Mouse (Mus musculus) MEL (cell line): ENCODE measurements around the gene Fyn. TPM values are rescaled to one million over a fixed set of nuclear protein-coding genes. Genes with fewer than 3 reads are reported as not detected.

Source experiments
- DNase-seq: peaks from one replicate; pipeline ENCODE4 v3.0.0; 2011; ENCODE audit warnings: low read depth, low spot score
- H3K27ac ChIP-seq: 2 replicates; pipeline ENCODE4 v1.5.1; 2012; ENCODE audit warnings: low read depth, mild to moderate bottlenecking, control low read depth, low read length, moderate library complexity; ENCODE audit not compliant: control insufficient read depth
- H3K27me3 ChIP-seq, 2 experiments: fragments of 150-350 bp in 1 of 2; sonication (generic) in 1 of 2; 2 replicates each; pipeline ENCODE4 v1.6.1; 2012; ENCODE audit warnings: low read length in 2 of 2, mild to moderate bottlenecking in 2 of 2, improper control_type of control experiment in 1 of 2, moderate library complexity in 1 of 2; ENCODE audit not compliant: insufficient read depth in 2 of 2, control insufficient read depth in 1 of 2
- H3K36me3 ChIP-seq, 2 experiments: 2 replicates each; pipeline ENCODE4 v1.6.1; 2012 to 2014; ENCODE audit warnings: low read length in 2 of 2, improper control_type of control experiment in 1 of 2, inconsistent platforms in 1 of 2, mild to moderate bottlenecking in 1 of 2; ENCODE audit not compliant: insufficient read depth in 2 of 2, control insufficient read depth in 1 of 2
- H3K4me1 ChIP-seq, 2 experiments: fragments of 150-350 bp in 1 of 2; sonication (generic) in 1 of 2; 2 replicates each; pipeline ENCODE4 v1.6.1; 2012; ENCODE audit warnings: low read length in 2 of 2, improper control_type of control experiment in 1 of 2, mild to moderate bottlenecking in 1 of 2; ENCODE audit not compliant: insufficient read depth in 2 of 2, control insufficient read depth in 1 of 2
- H3K4me3 ChIP-seq, 2 experiments: fragments of 150-350 bp in 1 of 2; sonication (generic) in 1 of 2; 2 replicates each; pipeline ENCODE4 v1.5.1; 2012; ENCODE audit warnings: low read depth in 2 of 2, low read length in 2 of 2, mild to moderate bottlenecking in 2 of 2, moderate library complexity in 2 of 2, control low read depth in 1 of 2, improper control_type of control experiment in 1 of 2; ENCODE audit not compliant: control insufficient read depth in 1 of 2, insufficient read depth in 1 of 2
- H3K79me2 ChIP-seq: 2 replicates; pipeline ENCODE4 v1.6.1; 2012; ENCODE audit warnings: mild to moderate bottlenecking, low read length, moderate library complexity; ENCODE audit not compliant: control insufficient read depth, poor library complexity, insufficient read depth
- H3K9ac ChIP-seq: 2 replicates; pipeline ENCODE4 v1.6.1; 2012; ENCODE audit warnings: low read depth, mild to moderate bottlenecking, control low read depth, low read length, moderate library complexity; ENCODE audit not compliant: control insufficient read depth, poor library complexity, severe bottlenecking
- H3K9me3 ChIP-seq: fragments of 150-350 bp; sonication (generic); replicated peaks from 2 replicates; pipeline ENCODE4 v1.6.1; 2012; ENCODE audit warnings: mild to moderate bottlenecking, low read length, improper control_type of control experiment, moderate library complexity; ENCODE audit not compliant: insufficient read depth
- E2F4 ChIP-seq: IDR thresholded peaks from 2 replicates; pipeline ENCODE4 v1.6.1; 2011; ENCODE audit warnings: low read depth, low read length, improper control_type of control experiment, borderline replicate concordance
- ELF1 ChIP-seq: IDR thresholded peaks from 2 replicates; pipeline ENCODE4 v1.6.1; 2014; ENCODE audit warnings: low read depth, mild to moderate bottlenecking, inconsistent platforms, low read length, improper control_type of control experiment, moderate library complexity
- GATA1 ChIP-seq: IDR thresholded peaks from 2 replicates; pipeline ENCODE4 v1.6.1; 2011; ENCODE audit warnings: low read depth, low read length, improper control_type of control experiment
- HCFC1 ChIP-seq: IDR thresholded peaks from 2 replicates; pipeline ENCODE4 v1.6.1; 2012; ENCODE audit warnings: low read depth, mild to moderate bottlenecking, inconsistent platforms, low read length, improper control_type of control experiment, moderate library complexity
- KAT2A ChIP-seq: conservative IDR thresholded peaks from 2 replicates; pipeline ENCODE4 v1.6.1; 2012; ENCODE audit warnings: low read depth, low read length, improper control_type of control experiment, inconsistent platforms
- MXI1 ChIP-seq: IDR thresholded peaks from 2 replicates; pipeline ENCODE4 v1.6.1; 2011; ENCODE audit warnings: mild to moderate bottlenecking, low read depth, low read length, improper control_type of control experiment
- MYC ChIP-seq: IDR thresholded peaks from 2 replicates; pipeline ENCODE4 v1.6.1; 2011; ENCODE audit warnings: low read depth, mild to moderate bottlenecking, low read length, improper control_type of control experiment, moderate library complexity
- NELFE ChIP-seq: IDR thresholded peaks from 2 replicates; pipeline ENCODE4 v1.6.1; 2011; ENCODE audit warnings: low read depth, low read length, improper control_type of control experiment
- NRF1 ChIP-seq: IDR thresholded peaks from 2 replicates; pipeline ENCODE4 v1.6.1; 2014; ENCODE audit warnings: low read depth, mild to moderate bottlenecking, inconsistent platforms, low read length, improper control_type of control experiment, moderate library complexity; ENCODE audit not compliant: poor library complexity, insufficient read depth, severe bottlenecking
- POLR2A ChIP-seq, 2 experiments: IDR thresholded peaks; 2 replicates each; pipeline ENCODE4 v1.6.1; 2011 to 2012; ENCODE audit warnings: low read length in 2 of 2, mild to moderate bottlenecking in 2 of 2, control low read depth in 1 of 2, improper control_type of control experiment in 1 of 2, low read depth in 1 of 2, moderate library complexity in 1 of 2; ENCODE audit not compliant: control insufficient read depth in 1 of 2, insufficient read depth in 1 of 2, poor library complexity in 1 of 2
- POLR2AphosphoS2 ChIP-seq: IDR thresholded peaks from 2 replicates; pipeline ENCODE4 v1.6.1; 2011; ENCODE audit warnings: low read length, improper control_type of control experiment
- POLR2AphosphoS5 ChIP-seq: IDR thresholded peaks from 2 replicates; pipeline ENCODE4 v1.6.1; 2012; ENCODE audit warnings: low read depth, borderline replicate concordance, mild to moderate bottlenecking, inconsistent platforms, low read length, moderate library complexity, mixed read lengths
- RAD21 ChIP-seq: IDR thresholded peaks from 2 replicates; pipeline ENCODE4 v1.6.1; 2011; ENCODE audit warnings: mild to moderate bottlenecking, low read depth, low read length, improper control_type of control experiment
- RCOR1 ChIP-seq: IDR thresholded peaks from 2 replicates; pipeline ENCODE4 v1.6.1; 2012; ENCODE audit warnings: low read depth, mild to moderate bottlenecking, inconsistent platforms, low read length, improper control_type of control experiment
- TCF12 ChIP-seq: IDR thresholded peaks from 2 replicates; pipeline ENCODE4 v1.6.1; 2014; ENCODE audit warnings: low read depth, mild to moderate bottlenecking, inconsistent platforms, low read length, improper control_type of control experiment, moderate library complexity
- USF2 ChIP-seq, 2 experiments: IDR thresholded peaks; 2 replicates each; pipeline ENCODE4 v1.6.1; 2011 to 2012; ENCODE audit warnings: improper control_type of control experiment in 2 of 2, low read length in 2 of 2, borderline replicate concordance in 1 of 2, inconsistent platforms in 1 of 2, low read depth in 1 of 2, mild to moderate bottlenecking in 1 of 2; ENCODE audit not compliant: insufficient read depth in 1 of 2
- ZKSCAN1 ChIP-seq: IDR thresholded peaks from 2 replicates; pipeline ENCODE4 v1.6.1; 2012; ENCODE audit warnings: low read depth, mild to moderate bottlenecking, inconsistent platforms, low read length, improper control_type of control experiment, moderate library complexity
- polyA plus RNA-seq, 2 experiments: library from polyadenylated mRNA; stranded (reverse) in 1 of 2; unstranded in 1 of 2; fragments of >175 nt in 1 of 2; fragments of >200 nt in 1 of 2; gene quantifications; 2 replicates each; pipeline versions ENCODE4 v1.2.1 to v1.2.4; 2012; ENCODE audit warnings: low replicate concordance in 2 of 2, low read depth in 1 of 2; ENCODE audit not compliant: insufficient read length in 2 of 2, insufficient read depth in 1 of 2, missing spikeins in 1 of 2
- total RNA-seq: library from RNA; depleted of rRNA; stranded (reverse); fragments of 300-350 nt; gene quantifications from 2 replicates; pipeline ENCODE4 v1.2.3, GENCODE M21; 2012

Gene Fyn
- total and polyA plus RNA-seq, 3 experiments = 0.03 TPM; not detected in 2

GRCm38 (mm10) chr10:39470321-39470720 lies 101.7 kb downstream of the Fyn start:
- H3K36me3 ChIP-seq = no peaks in the 10 kb centered on the region

DNA sequence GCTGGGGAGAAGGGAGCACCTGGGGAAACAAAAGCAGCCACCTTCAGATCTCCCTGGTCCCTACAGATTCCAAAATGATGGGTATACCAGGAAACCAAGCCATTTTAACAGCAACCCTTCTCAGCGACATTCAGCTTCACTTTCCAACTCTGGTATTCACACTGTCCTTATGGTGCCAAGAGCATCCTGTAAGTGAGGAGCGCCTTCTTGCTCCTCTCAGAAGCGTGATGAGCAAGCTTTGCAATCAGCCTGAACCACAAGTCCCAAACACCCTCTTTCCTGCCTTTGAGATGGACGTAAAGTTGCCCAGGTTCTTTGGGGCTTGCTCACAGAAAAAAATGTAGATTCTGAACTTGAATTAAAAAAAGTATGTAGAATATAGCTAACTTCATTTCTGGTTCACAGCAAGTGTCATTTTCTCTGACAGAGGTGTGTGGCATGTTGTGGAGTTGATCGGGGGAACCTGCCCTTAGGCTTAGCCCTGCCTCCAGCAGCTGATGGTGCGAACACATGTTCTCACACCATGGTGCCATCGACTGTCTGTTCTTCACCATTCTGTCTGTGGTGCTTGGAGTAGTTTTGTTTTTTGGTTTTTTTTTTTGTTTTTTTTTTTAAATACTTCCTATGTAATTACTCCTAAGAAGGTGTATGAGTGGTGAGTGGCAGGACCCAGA lies 102.5 kb downstream of the Fyn start:
- Histone ChIP-seq H3K4me1 (no peaks in the 10 kb centered on the region), H3K4me3 (no peak overlapping the region), H3K27me3 (no peaks in the 10 kb centered on the region; a peak in 1 of 4 replicates), H3K9ac (no peak overlapping the region), H3K27ac (no peak overlapping the region), H3K9me3 (no peaks in the 10 kb centered on the region), H3K36me3 (no peaks in the 10 kb centered on the region), H3K79me2 (no peaks in the 10 kb centered on the region)
- no peak for DNase-seq
- TF ChIP-seq POLR2A (IDR thresholded peaks at IDR 0.05; ENCODE audit: control insufficient read depth in 1 of 2, insufficient read depth in 1 of 2, low read depth in 1 of 2, low read length in 2 of 2, poor library complexity in 1 of 2) (no peak), NRF1 (no peak), MXI1 (no peak), MYC (no peak), HCFC1 (no peak), KAT2A (no peak), USF2 (IDR thresholded peaks at IDR 0.05; ENCODE audit: borderline replicate concordance in 1 of 2, insufficient read depth in 1 of 2, low read depth in 1 of 2, low read length in 2 of 2) (no peak), RAD21 (no peak), E2F4 (no peak), POLR2AphosphoS5 (no peak), TCF12 (no peak), ZKSCAN1 (no peak), NELFE (no peak)
- TF ChIP-seq, all 39 proteins: peak for 0

More at GRCm38 (mm10) chr10:39470321-39470720, 101.7 kb downstream of the Fyn start:
- Histone ChIP-seq H3K27ac (no peak overlapping the region), H3K27me3 (no peaks in the 10 kb centered on the region; a peak in 1 of 4 replicates), H3K9ac (no peak overlapping the region), H3K4me1 (no peaks in the 10 kb centered on the region), H3K9me3 (no peaks in the 10 kb centered on the region), H3K4me3 (no peak overlapping the region), H3K79me2 (no peaks in the 10 kb centered on the region)
- DNase-seq = no peak
- TF ChIP-seq POLR2AphosphoS2 = no peak
- TF ChIP-seq RCOR1 = no peak
- no peak for TF ChIP-seq GATA1
- no peak for TF ChIP-seq ELF1
